Mouse (Mus musculus) lung, embryonic 14.5 days (tissue): Measurements from ENCODE around the gene C1qtnf5. TPM values are rescaled to one million over a fixed set of nuclear protein-coding genes. Genes with fewer than 3 reads are reported as not detected.
A peak's percentile ranks its signal among the peaks of the same experiment; 100 is the strongest.

Experiments
- ATAC-seq: fragments of 200-750 bp; cut with Nextera tagmentation; 2 replicates; pipeline ENCODE4 v1.8.0; 2017; ENCODE audit warnings: mild to moderate bottlenecking, moderate TSS enrichment, moderate library complexity; ENCODE audit not compliant: insufficient read depth
- DNase-seq: peaks from one replicate; pipeline ENCODE4 v3.0.0-alpha.2; 2015
- H3K27ac ChIP-seq: fragments of 300-500 bp; sonication (generic); 2 replicates; pipeline ENCODE4 v1.5.1; 2014; ENCODE audit warnings: low read depth, mild to moderate bottlenecking, moderate library complexity
- H3K27me3 ChIP-seq: fragments of 300-500 bp; sonication (generic); 2 replicates; pipeline ENCODE4 v1.6.1; 2014; ENCODE audit warnings: low read length, control low read depth; ENCODE audit not compliant: insufficient read depth
- H3K36me3 ChIP-seq: fragments of 300-500 bp; sonication (generic); 2 replicates; pipeline ENCODE4 v1.6.1; 2014; ENCODE audit warnings: control low read depth; ENCODE audit not compliant: insufficient read depth
- H3K4me1 ChIP-seq: fragments of 300-500 bp; sonication (generic); 2 replicates; pipeline ENCODE4 v1.6.1; 2014; ENCODE audit warnings: antibody characterized with exemption, control low read depth; ENCODE audit not compliant: insufficient read depth
- H3K4me2 ChIP-seq: fragments of 300-500 bp; sonication (generic); 2 replicates; pipeline ENCODE4 v1.6.1; 2014; ENCODE audit warnings: mild to moderate bottlenecking
- H3K4me3 ChIP-seq: fragments of 300-500 bp; sonication (generic); 2 replicates; pipeline ENCODE4 v1.5.1; 2014; ENCODE audit warnings: low read depth, low read length
- H3K9ac ChIP-seq: fragments of 300-500 bp; sonication (generic); 2 replicates; pipeline ENCODE4 v1.6.1; 2014
- H3K9me3 ChIP-seq: fragments of 300-500 bp; sonication (generic); 2 replicates; pipeline ENCODE4 v1.6.1; 2016; ENCODE audit warnings: low read depth, low read length, control low read depth
- CTCF ChIP-seq: IDR thresholded peaks from 2 replicates; pipeline ENCODE4 v1.5.1; 2016; ENCODE audit warnings: antibody characterized with exemption, low read depth
- WGBS: fragments of 180-500 bp; shearing (Covaris S2); extraction: QIAGEN DNeasy Blood & Tissue Kit; methylation state at CpG from one replicate; pipeline ENCODE4 v1.1.7; 2014; 5-methylcytosine and 5-hydroxymethylcytosine counted together
- polyA plus RNA-seq: library from polyadenylated mRNA; unstranded; fragments of >200 nt; fragmentation: Nextera tagmentation; extraction: Ambion mirVana; gene quantifications from 2 replicates; pipeline ENCODE4 v1.2.1, GENCODE M21; 2014

The C1qtnf5 gene
- polyA plus RNA-seq, 1 experiment from 2014 or later, result 5.0 TPM

GRCm38 (mm10) chr9:44075276-44075995 is 31.6 kb upstream of the C1qtnf5 start:
- H3K4me3 ChIP-seq, result no peak overlapping the region
- no peak for ATAC-seq
- no peak overlapping the region for H3K27ac ChIP-seq
- peaks cover 12% of the 10 kb centered on the region; the same call in 1 of the 2 replicates for H3K4me1 ChIP-seq
- H3K27me3 ChIP-seq, result no peaks in the 10 kb centered on the region
- no peaks in the 10 kb centered on the region for H3K9me3 ChIP-seq
- no peak overlapping the region for H3K4me2 ChIP-seq
- DNase-seq, result no peak
- TF ChIP-seq CTCF, result no peak
- H3K9ac ChIP-seq, result no peak overlapping the region
- no peaks in the 10 kb centered on the region for H3K36me3 ChIP-seq
- WGBS, result 72% methylated on average over 24 of the region's 24 CpGs

- no peak overlapping the region for H3K9ac ChIP-seq
- no peaks in the 10 kb centered on the region for H3K27me3 ChIP-seq
- H3K4me2 ChIP-seq, result no peak overlapping the region
- no peak for ATAC-seq
- H3K4me1 ChIP-seq, result peaks cover 12% of the 10 kb centered on the region; the same call in 1 of the 2 replicates
- no peak overlapping the region for H3K27ac ChIP-seq
- H3K36me3 ChIP-seq, result no peaks in the 10 kb centered on the region
- 62% methylated on average over 16 of the region's 16 CpGs for WGBS
- no peak overlapping the region for H3K4me3 ChIP-seq
- TF ChIP-seq CTCF, result no peak
- DNase-seq, result no peak
- H3K9me3 ChIP-seq, result no peaks in the 10 kb centered on the region
Observed at GRCm38 (mm10) chr9:44075996-44076763, 30.9 kb upstream of the C1qtnf5 start.

- WGBS, result 11% methylated on average over 5 of the region's 5 CpGs
- ATAC-seq (no peak), DNase-seq (peak; percentile 74)
- H3K9me3 ChIP-seq, result no peaks in the 10 kb centered on the region
- TF ChIP-seq CTCF, result peak; percentile 61
- H3K4me3 ChIP-seq, result no peak overlapping the region
- no peak overlapping the region for H3K27ac ChIP-seq
- H3K4me1 ChIP-seq, result peaks cover 9% of the 10 kb centered on the region; the same call in 1 of the 2 replicates
- no peaks in the 10 kb centered on the region for H3K36me3 ChIP-seq
- H3K9ac ChIP-seq, result no peak overlapping the region
- H3K27me3 ChIP-seq, result no peaks in the 10 kb centered on the region
- H3K4me2 ChIP-seq, result no peak overlapping the region
Observed at GRCm38 (mm10) chr9:44076764-44077120, 30.3 kb upstream of the C1qtnf5 start.

GRCm38 (mm10) chr9:44077266-44077910 is 29.7 kb upstream of the C1qtnf5 start:
- ATAC-seq (no peak), DNase-seq (no peak)
- Histone ChIP-seq H3K36me3 (no peaks in the 10 kb centered on the region), H3K9me3 (no peaks in the 10 kb centered on the region), H3K4me3 (no peak overlapping the region), H3K27ac (no peak overlapping the region), H3K4me1 (peaks cover 7% of the 10 kb centered on the region; the same call in 1 of the 2 replicates), H3K9ac (no peak overlapping the region), H3K4me2 (no peak overlapping the region), H3K27me3 (0 out of 2 replicates have a peak, but pooled peaks cover 2% of the 10 kb centered on the region)
- WGBS, result 77% methylated on average over 11 of the region's 11 CpGs
- no peak for TF ChIP-seq CTCF

- no peaks in the 10 kb centered on the region for H3K9me3 ChIP-seq
- DNase-seq (no peak), ATAC-seq (no peak)
- no peak for TF ChIP-seq CTCF
- no peak overlapping the region for H3K9ac ChIP-seq
- no peak overlapping the region for H3K27ac ChIP-seq
- H3K4me1 ChIP-seq, result peaks cover 7% of the 10 kb centered on the region; the same call in 1 of the 2 replicates
- no peak overlapping the region for H3K4me3 ChIP-seq
- WGBS, result 67% methylated on average over 10 of the region's 10 CpGs
- 0 out of 2 replicates have a peak, but pooled peaks cover 6% of the 10 kb centered on the region for H3K27me3 ChIP-seq
- no peaks in the 10 kb centered on the region for H3K36me3 ChIP-seq
- H3K4me2 ChIP-seq, result 0 out of 2 replicates have a peak overlapping the region, but pooled peaks have one; percentile 10
Observed at GRCm38 (mm10) chr9:44078136-44078797, 28.8 kb upstream of the C1qtnf5 start.

GRCm38 (mm10) chr9:44078955-44079756 is 27.9 kb upstream of the C1qtnf5 start:
- ATAC-seq (peak; percentile 75), DNase-seq (peak; percentile 80)
- Histone ChIP-seq H3K27ac (no peak overlapping the region), H3K4me1 (peaks cover 7% of the 10 kb centered on the region; the same call in 1 of the 2 replicates), H3K4me3 (no peak overlapping the region), H3K27me3 (0 out of 2 replicates have a peak, but pooled peaks cover 11% of the 10 kb centered on the region), H3K36me3 (no peaks in the 10 kb centered on the region), H3K9ac (no peak overlapping the region), H3K9me3 (no peaks in the 10 kb centered on the region), H3K4me2 (0 out of 2 replicates have a peak overlapping the region, but pooled peaks have one; percentile 10)
- 23% methylated on average over 16 of the region's 16 CpGs for WGBS
- TF ChIP-seq CTCF, result no peak
